11 mouse cellular contexts compared by ENCODE assay signal in genomic region chr10:63026795-63027160, GRCm38 (mm10). TPM values are rescaled to one million over a fixed set of nuclear protein-coding genes. Genes with fewer than 3 reads are reported as not detected.
DNase-seq lines count a peak whose midpoint lies in the region; ATAC-seq and TF ChIP-seq lines count a peak whose summit lies in the region.
"Had no signal": no experiment of that assay in that cellular context is flagged by ENCODE, and none has a peak within 500 bp of the region (broad histone marks: within the 10 kb centered on the region; RNA-seq: fewer than 3 reads in every experiment).

No protein-coding gene starts in this region.

- WGBS in embryonic facial prominence, embryonic 10.5 days: 75% methylated on average over 6 of the region's 6 CpGs
- WGBS in hindbrain, embryonic 11.5 days: 44% methylated on average over 6 of the region's 6 CpGs
- WGBS in midbrain, embryonic 13.5 days: 16% methylated on average over 6 of the region's 6 CpGs
- WGBS in lung, postnatal 0 days: 77% methylated on average over 6 of the region's 6 CpGs

- no peaks in the 10 kb centered on the region for H3K27me3 ChIP-seq in embryonic facial prominence, embryonic 10.5 days (replicated peaks; ENCODE audit: low read depth, poor library complexity, severe bottlenecking)
- no peaks in the 10 kb centered on the region for H3K27me3 ChIP-seq in hindbrain, embryonic 11.5 days (ENCODE audit: control insufficient read depth, insufficient read depth, low read length)
- no peaks in the 10 kb centered on the region for H3K27me3 ChIP-seq in midbrain, embryonic 13.5 days
- H3K27me3 ChIP-seq in lung, postnatal 0 days (replicated peaks; ENCODE audit: insufficient read depth, low read length): no peaks in the 10 kb centered on the region
- H3K27me3 ChIP-seq: lung, embryonic 15.5 days had no signal

- no peak for TF ChIP-seq CTCF in lung, postnatal 0 days (IDR thresholded peaks at IDR 0.05)

- H3K9ac ChIP-seq in hindbrain, embryonic 11.5 days (ENCODE audit: low read depth, low read length): peak overlapping the region; percentile 1; the same call in 1 of the 2 replicates
- peak overlapping the region; percentile 49; the same call in 1 of the 2 replicates for H3K9ac ChIP-seq in midbrain, embryonic 13.5 days (replicated peaks)
- H3K9ac ChIP-seq in lung, postnatal 0 days (replicated peaks; ENCODE audit: low read depth): no peak overlapping the region
- H3K9ac ChIP-seq: lung, embryonic 15.5 days had no signal

- H3K4me3 ChIP-seq in embryonic facial prominence, embryonic 10.5 days: no peak overlapping the region; the same call in 1 of the 2 replicates
- no peak overlapping the region for H3K4me3 ChIP-seq in hindbrain, embryonic 11.5 days (ENCODE audit: low read depth, low read length)
- peak overlapping the region; percentile 90 for H3K4me3 ChIP-seq in midbrain, embryonic 13.5 days (replicated peaks)
- no peak overlapping the region for H3K4me3 ChIP-seq in lung, postnatal 0 days (ENCODE audit: low read depth, low read length)
- H3K4me3 ChIP-seq: heart, adult 2 months; lung, embryonic 15.5 days had no signal

- H3K36me3 ChIP-seq in embryonic facial prominence, embryonic 10.5 days (replicated peaks): no peaks in the 10 kb centered on the region
- no peaks in the 10 kb centered on the region for H3K36me3 ChIP-seq in hindbrain, embryonic 11.5 days (ENCODE audit: control insufficient read depth, insufficient read depth, low read length)
- no peaks in the 10 kb centered on the region for H3K36me3 ChIP-seq in midbrain, embryonic 13.5 days
- H3K36me3 ChIP-seq in lung, postnatal 0 days (ENCODE audit: insufficient read depth, low read length): no peaks in the 10 kb centered on the region
- H3K36me3 ChIP-seq: lung, embryonic 15.5 days had no signal

- no peak for ATAC-seq in hindbrain, embryonic 11.5 days (ENCODE audit: low FRiP score)
- no peak for ATAC-seq in midbrain, embryonic 13.5 days
- no peak for ATAC-seq in lung, postnatal 0 days

- H3K9me3 ChIP-seq in embryonic facial prominence, embryonic 10.5 days: no peaks in the 10 kb centered on the region
- H3K9me3 ChIP-seq in hindbrain, embryonic 11.5 days (ENCODE audit: control insufficient read depth, low read length): no peaks in the 10 kb centered on the region
- no peaks in the 10 kb centered on the region for H3K9me3 ChIP-seq in midbrain, embryonic 13.5 days
- no peaks in the 10 kb centered on the region for H3K9me3 ChIP-seq in lung, postnatal 0 days (ENCODE audit: low read length)
- H3K9me3 ChIP-seq: lung, embryonic 15.5 days had no signal

- H3K4me1 ChIP-seq in embryonic facial prominence, embryonic 10.5 days: peaks cover 34% of the 10 kb centered on the region
- H3K4me1 ChIP-seq in hindbrain, embryonic 11.5 days (replicated peaks; ENCODE audit: control insufficient read depth, insufficient read depth, low read length): no peaks in the 10 kb centered on the region; the same call in 1 of the 2 replicates
- H3K4me1 ChIP-seq in midbrain, embryonic 13.5 days (replicated peaks): peaks cover 46% of the 10 kb centered on the region
- 0 out of 2 replicates have a peak, but pooled peaks cover 3% of the 10 kb centered on the region for H3K4me1 ChIP-seq in lung, postnatal 0 days (ENCODE audit: insufficient read depth, low read depth, low read length)

- peak; percentile 39 for DNase-seq in embryo, embryonic 10.5 days (ENCODE audit: low spot score)
- no peak for DNase-seq in embryo, embryonic 9.5 days (ENCODE audit: extremely low spot score)
- DNase-seq in embryonic facial prominence, embryonic 10.5 days (ENCODE audit: low spot score): no peak
- DNase-seq in hindbrain, embryonic 11.5 days (ENCODE audit: low spot score): peak; percentile 40
- no peak for DNase-seq in frontal cortex, postnatal 14 days (ENCODE audit: low spot score in 2 of 2)
- DNase-seq in lung, postnatal 0 days (ENCODE audit: low spot score): no peak
- DNase-seq in lung, postnatal 10 days: no peak
- DNase-seq: heart, adult 2 months; kidney, postnatal 36 days had no signal

- TF ChIP-seq EP300 in lung, postnatal 0 days (IDR thresholded peaks at IDR 0.05): no peak

- peak overlapping the region; percentile 6; the same call in 1 of the 2 replicates for H3K4me2 ChIP-seq in hindbrain, embryonic 11.5 days (replicated peaks; ENCODE audit: low read depth, low read length)
- peak overlapping the region; percentile 92 for H3K4me2 ChIP-seq in midbrain, embryonic 13.5 days (replicated peaks)
- no peak overlapping the region for H3K4me2 ChIP-seq in lung, postnatal 0 days (replicated peaks; ENCODE audit: low read depth, low read length)
- H3K4me2 ChIP-seq: lung, embryonic 15.5 days had no signal

- H3K27ac ChIP-seq in embryonic facial prominence, embryonic 10.5 days (replicated peaks): peak overlapping the region; percentile 100
- peak overlapping the region; percentile 100 for H3K27ac ChIP-seq in hindbrain, embryonic 11.5 days (ENCODE audit: low read depth, low read length)
- H3K27ac ChIP-seq in midbrain, embryonic 13.5 days: peak overlapping the region; percentile 100
- H3K27ac ChIP-seq in lung, postnatal 0 days (ENCODE audit: low read length): no peak overlapping the region
- H3K27ac ChIP-seq: heart, adult 2 months; lung, embryonic 15.5 days had no signal

RNA-seq across cellular contexts. Expression of gene Pbld2, which starts 2.7 kb away (rescaled TPM):
- 0.75 and 1.1 TPM in 2 replicates for polyA plus RNA-seq in embryonic facial prominence, embryonic 10.5 days (2016; fragmentation: Nextera tagmentation; extraction: Ambion mirVana)
- 1.3 and 1.5 TPM in 2 replicates for polyA plus RNA-seq in hindbrain, embryonic 11.5 days (2014; fragmentation: Nextera tagmentation; extraction: Ambion mirVana)
- polyA plus RNA-seq in midbrain, embryonic 13.5 days (2015; fragmentation: Nextera tagmentation; extraction: Ambion mirVana): 1.3 TPM in 2 replicates
- polyA plus RNA-seq in lung, postnatal 0 days (2015; fragmentation: Nextera tagmentation; extraction: Ambion mirVana): 16.2 and 18.4 TPM in 2 replicates

RNA-seq across cellular contexts. Expression of gene Hnrnph3, which starts 2.8 kb away (rescaled TPM):
- polyA plus RNA-seq in embryonic facial prominence, embryonic 10.5 days (2016; fragmentation: Nextera tagmentation; extraction: Ambion mirVana): 179 and 180 TPM in 2 replicates
- 163 and 166 TPM in 2 replicates for polyA plus RNA-seq in hindbrain, embryonic 11.5 days (2014; fragmentation: Nextera tagmentation; extraction: Ambion mirVana)
- 242 and 243 TPM in 2 replicates for polyA plus RNA-seq in midbrain, embryonic 13.5 days (2015; fragmentation: Nextera tagmentation; extraction: Ambion mirVana)
- 38.8 and 44.6 TPM in 2 replicates for polyA plus RNA-seq in lung, postnatal 0 days (2015; fragmentation: Nextera tagmentation; extraction: Ambion mirVana)

RNA-seq across cellular contexts. Expression of gene Pbld1, which starts 33.2 kb away (rescaled TPM):
- polyA plus RNA-seq in embryonic facial prominence, embryonic 10.5 days (2016; fragmentation: Nextera tagmentation; extraction: Ambion mirVana): 2.0 and 2.3 TPM in 2 replicates
- 0.78 and 1.2 TPM in 2 replicates for polyA plus RNA-seq in hindbrain, embryonic 11.5 days (2014; fragmentation: Nextera tagmentation; extraction: Ambion mirVana)
- polyA plus RNA-seq in midbrain, embryonic 13.5 days (2015; fragmentation: Nextera tagmentation; extraction: Ambion mirVana): 1.0 and 1.3 TPM in 2 replicates
- 0.70 and 0.95 TPM in 2 replicates for polyA plus RNA-seq in lung, postnatal 0 days (2015; fragmentation: Nextera tagmentation; extraction: Ambion mirVana)

RNA-seq across cellular contexts. Expression of gene Rufy2, which starts 46.8 kb away (rescaled TPM):
- 25.0 and 25.4 TPM in 2 replicates for polyA plus RNA-seq in embryonic facial prominence, embryonic 10.5 days (2016; fragmentation: Nextera tagmentation; extraction: Ambion mirVana)
- polyA plus RNA-seq in hindbrain, embryonic 11.5 days (2014; fragmentation: Nextera tagmentation; extraction: Ambion mirVana): 24.8 and 35.0 TPM in 2 replicates
- polyA plus RNA-seq in midbrain, embryonic 13.5 days (2015; fragmentation: Nextera tagmentation; extraction: Ambion mirVana): 51.7 and 55.5 TPM in 2 replicates
- 13.9 and 14.5 TPM in 2 replicates for polyA plus RNA-seq in lung, postnatal 0 days (2015; fragmentation: Nextera tagmentation; extraction: Ambion mirVana)

Comparison
In these comparisons a context has a peak if more than half of its experiments do, and no peak if none do; other contexts are left out.
1. DNase-seq: peak in embryo, embryonic 10.5 days (single experiment) and hindbrain, embryonic 11.5 days (single experiment); none in embryo, embryonic 9.5 days (single experiment), embryonic facial prominence, embryonic 10.5 days (single experiment), frontal cortex, postnatal 14 days (0 of 2), lung, postnatal 0 days (single experiment) and lung, postnatal 10 days (single experiment).